Mouse (Mus musculus) urinary bladder, postnatal 14 days (tissue): ENCODE data around the gene Aldh16a1.
"Not testable (repeated sequence)": the region's sequence is repeated elsewhere in the genome, so short reads cannot be mapped to it uniquely, and the experiment has no call there.

Source experiments
- DNase-seq: peaks from one replicate; pipeline ENCODE4 v3.0.0; 2021; ENCODE audit warnings: low spot score

Aldh16a1 gene

DNA sequence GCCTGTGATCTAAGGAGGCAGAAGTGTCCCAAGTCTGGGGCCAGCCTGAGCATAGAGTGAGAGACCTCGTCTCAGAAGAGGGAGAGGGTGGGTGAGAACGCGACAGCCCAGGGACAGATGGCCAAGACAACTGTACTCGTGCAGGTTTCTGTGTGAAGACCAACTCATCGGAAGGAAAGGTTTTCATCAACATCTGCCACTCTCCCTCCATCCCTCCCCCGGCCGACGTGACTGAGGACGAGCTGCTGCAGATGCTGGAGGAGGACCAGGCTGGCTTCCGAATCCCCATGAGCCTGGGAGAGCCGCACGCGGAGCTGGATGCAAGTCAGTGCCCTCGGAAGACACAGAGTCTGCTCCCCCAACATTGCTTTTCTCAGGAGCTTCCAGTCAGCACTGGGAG, 3.1 kb upstream of the Aldh16a1 start:
- DNase-seq: no peak

DNA sequence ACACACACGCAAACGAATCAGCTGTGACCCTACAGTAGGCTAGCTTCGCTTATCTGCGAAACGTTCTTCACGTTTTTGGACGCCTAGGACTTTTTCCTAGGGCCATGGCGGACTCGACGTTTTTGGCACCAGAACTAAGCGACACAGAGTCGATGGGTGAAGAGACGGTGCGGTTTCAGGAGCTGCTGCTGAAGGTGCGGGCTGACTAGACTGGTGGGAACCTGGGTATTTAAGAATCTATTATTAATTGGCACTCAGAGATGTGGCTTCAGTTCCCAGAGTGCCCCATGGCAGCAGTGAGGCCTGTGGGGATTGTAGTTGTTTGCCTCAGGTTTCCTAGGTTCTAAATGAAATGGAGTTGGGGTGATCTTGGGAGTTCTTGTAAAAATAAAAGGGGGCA, 1.8 kb upstream of the Aldh16a1 start:
- no peak for DNase-seq

DNA sequence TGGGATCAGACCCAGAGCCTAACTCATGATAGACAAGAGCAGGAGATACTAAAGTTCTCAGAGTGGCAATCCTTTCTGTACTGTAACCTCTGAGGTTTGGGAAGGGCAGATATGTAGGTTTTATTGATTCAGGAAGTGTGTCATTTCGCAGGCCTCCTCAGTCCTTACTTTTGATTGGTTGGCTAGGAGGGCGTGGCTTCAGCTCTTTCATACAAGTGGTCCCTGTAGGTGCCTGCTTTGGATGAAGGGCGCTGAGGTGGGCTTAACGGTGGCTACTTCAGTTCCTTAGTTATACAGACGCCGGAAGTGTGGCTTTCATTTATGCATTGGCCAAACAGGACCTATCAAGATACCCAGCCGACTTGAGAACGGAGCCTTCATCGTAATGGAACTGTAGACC, 1.2 kb upstream of the Aldh16a1 start:
- DNase-seq: no peak

DNA sequence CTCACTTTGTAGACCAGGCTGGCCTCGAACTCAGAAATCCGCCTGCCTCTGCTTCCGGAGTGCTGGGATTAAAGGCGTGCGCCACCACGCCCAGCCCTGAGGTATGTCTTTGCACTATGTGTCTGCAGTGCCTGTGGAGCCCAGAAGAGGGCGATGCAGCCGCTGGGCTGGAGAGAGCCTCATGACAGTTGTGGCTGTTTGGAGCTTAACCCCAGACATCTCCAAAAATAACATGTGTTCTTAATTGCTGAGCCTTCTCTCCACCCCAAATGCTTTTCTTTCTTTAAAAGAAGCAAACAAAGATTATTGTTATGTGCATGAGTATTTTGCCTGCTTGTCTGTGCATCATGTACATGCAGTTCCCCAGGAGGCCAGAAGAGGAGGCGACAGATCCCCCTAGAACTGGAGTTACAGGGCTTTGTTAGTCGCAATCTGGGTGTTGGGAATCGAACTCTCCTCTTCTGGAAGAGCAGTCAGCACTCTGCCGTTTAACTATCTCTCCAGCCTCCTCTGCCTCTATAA, 670 bp upstream of the Aldh16a1 start:
- peak; percentile 65 for DNase-seq

DNA sequence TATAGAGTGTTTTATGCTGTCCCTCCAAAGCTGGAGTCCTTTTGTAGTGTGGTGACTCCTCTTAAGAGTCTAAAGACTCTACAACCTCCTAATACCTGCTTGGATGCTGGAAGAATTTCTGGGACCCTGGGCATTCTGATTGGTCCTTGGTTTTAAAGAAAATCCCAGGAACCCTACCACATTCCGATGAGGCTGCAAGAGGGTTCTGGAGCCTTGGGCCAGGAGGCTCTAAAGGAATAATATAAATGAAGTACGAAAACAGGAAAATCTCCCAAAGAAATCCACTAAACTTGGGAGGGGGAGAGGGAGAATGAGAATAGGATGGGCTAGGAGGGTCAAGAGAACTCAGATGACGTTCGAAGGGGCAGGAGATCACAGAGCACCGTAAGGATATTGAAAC, 798 bp downstream of the Aldh16a1 start:
- DNase-seq: no peak

DNA sequence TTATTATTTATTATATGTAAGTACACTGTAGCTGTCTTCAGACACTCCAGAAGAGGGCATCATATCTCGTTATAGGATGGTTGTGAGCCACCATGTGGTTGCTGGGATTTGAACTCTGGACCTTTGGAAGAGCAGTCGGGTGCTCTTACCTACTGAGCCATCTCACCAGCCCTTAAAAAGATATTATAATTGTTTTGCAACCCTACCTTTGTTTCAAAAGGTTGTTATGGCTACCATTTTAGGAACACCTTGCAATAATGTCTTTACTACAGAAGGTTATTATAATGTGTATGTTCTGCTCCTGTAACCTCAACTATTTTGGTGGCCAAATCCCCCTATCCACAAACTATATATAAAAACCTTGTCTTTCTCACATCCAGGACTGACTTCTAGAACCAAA, 1.3 kb downstream of the Aldh16a1 start:
- DNase-seq: not testable (repeated sequence)

DNA sequence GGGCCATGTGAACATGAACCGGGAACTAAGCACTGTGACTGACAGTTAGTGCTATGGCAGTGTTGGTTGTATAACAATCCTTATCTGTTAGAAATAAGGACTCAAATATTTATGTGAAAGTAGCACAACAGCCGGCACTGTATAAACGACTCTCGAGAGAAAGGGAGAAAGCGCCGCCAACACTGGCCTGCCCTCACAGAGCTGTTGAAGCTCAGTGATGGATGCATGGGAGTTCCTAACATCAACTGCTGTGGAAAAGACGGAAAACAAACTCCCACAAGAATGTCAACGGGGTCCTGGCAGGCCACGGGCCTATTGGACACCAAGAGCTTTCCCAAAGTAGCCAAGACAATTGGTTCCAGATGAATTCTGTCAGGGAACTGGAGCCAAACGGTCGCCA, 3.1 kb downstream of the Aldh16a1 start:
- DNase-seq: peak; percentile 26

DNA sequence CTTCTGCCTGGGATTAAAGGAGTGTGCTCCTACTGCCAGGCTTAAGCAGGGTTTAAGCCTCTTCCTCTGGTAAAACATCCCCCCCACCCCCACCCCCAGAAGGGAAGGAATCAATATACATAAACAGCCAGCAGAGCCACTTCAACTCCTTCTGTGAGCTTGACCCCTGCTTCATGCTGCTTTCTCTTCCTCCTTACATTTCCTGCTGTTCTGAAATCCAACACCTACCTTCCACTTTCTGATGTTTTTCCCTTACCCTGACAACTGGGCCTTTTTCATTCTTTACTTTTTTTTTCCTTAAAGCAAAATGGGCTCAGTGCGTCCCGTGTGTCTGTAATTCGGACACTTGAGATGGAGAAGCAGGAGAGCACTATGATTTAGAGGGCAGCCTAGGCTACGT, 4.1 kb downstream of the Aldh16a1 start:
- DNase-seq: no peak

DNA sequence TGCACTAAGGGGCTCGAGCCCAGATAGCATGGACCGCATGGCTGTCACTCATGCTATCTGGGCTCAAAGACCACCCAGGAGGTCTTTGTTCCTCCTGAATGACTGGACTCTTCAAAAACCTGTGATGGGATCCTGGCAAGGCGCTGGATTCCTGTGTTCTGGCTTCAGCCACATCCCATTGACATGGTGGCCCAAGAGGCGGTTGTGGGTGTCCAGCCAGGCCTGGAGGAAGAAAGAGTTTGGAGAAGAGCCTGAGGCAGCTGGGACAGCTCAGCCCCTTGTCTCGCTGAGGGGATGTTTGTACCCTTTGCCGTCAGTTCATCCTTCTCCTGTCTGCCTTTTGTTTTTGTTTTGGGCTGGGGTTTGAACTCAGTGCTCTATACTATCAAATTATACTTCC, 4.8 kb downstream of the Aldh16a1 start:
- DNase-seq: peak; percentile 46

DNA sequence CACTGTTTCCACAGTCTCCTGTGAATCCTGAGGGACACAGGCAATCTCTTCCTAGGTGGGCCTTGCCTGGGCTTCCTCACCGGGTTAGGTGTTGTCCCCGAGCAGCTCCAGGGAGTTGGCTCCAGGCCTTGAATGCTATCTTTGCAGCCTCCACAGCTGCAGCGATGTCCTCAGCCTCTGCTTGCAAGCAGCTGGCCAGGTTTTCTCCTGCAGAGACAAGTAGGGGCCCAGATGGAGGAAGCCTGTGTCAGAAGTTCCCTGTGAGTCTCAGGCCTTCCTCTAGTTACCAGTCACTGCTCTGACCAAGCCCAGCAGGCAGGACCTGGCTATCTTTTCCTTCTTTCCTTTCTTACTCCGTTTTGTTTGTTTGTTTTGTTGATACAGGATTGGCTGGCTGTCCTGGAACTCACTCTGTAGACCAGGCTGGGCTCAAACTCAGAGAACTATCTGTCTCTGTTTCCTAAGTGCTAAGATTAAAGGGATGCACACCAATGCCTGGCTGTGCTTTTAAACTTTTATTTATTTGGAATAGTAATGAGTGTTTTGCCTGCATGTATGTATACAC, 5.8 kb downstream of the Aldh16a1 start:
- DNase-seq: no peak

DNA sequence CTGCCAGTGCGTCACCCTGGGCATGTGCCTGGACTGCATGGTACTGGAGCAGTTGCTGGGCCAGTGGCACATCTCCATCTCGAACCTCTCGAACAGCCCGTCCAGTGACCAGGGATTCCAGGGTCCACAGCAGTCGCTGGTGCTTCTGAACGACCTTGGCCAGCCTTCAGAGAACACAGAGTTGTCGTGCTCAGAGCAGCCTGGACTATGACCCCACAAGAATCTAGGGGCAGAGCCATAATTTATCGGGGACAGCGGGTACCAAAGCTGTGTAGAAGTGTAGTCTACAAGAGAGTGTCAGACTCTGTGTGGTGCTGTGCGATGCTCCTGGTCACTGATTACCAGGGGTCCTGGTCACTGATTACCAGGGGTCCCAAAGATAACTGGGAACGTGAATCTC, 6.5 kb downstream of the Aldh16a1 start:
- DNase-seq: no peak

DNA sequence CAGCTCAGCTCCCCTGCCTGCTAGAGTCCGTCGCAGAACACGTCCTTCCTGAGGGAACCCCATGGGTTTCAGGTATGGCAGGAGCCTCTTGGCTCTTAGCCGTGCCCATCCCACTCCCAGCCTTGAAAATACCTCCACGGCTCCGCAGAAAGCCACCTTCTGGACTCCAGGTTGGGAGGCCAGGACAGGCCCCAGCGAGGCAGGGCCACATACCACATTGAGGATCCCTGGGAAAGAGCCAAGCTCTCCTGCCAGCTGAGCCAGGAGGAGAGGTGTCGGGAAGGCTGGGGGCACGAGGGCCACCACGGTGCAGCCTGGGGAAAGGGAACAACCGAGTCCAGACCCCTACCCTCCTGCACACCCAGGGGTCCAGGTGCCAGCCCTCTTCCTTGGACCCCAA, 7.1 kb downstream of the Aldh16a1 start:
- DNase-seq: no peak

DNA sequence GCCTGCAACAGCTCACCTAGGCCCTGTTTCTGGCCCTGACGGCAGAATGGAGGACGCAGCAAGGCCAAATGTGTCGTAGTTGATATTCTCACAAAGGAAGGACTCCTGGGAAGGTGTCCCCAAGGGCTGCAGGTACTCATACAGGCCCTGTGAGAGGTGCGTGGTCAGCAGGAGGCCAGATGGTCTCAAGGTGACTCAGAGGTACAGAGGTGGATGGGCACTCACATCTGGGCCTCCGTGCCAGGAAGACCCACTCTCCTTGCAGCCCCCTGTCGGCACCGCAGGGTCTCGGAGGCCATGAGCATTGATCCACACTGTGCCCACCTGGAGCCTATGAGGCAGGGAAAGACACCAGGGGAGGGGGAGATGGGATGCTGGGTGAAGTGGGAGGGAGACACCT, 8.9 kb downstream of the Aldh16a1 start:
- DNase-seq: no peak

DNA sequence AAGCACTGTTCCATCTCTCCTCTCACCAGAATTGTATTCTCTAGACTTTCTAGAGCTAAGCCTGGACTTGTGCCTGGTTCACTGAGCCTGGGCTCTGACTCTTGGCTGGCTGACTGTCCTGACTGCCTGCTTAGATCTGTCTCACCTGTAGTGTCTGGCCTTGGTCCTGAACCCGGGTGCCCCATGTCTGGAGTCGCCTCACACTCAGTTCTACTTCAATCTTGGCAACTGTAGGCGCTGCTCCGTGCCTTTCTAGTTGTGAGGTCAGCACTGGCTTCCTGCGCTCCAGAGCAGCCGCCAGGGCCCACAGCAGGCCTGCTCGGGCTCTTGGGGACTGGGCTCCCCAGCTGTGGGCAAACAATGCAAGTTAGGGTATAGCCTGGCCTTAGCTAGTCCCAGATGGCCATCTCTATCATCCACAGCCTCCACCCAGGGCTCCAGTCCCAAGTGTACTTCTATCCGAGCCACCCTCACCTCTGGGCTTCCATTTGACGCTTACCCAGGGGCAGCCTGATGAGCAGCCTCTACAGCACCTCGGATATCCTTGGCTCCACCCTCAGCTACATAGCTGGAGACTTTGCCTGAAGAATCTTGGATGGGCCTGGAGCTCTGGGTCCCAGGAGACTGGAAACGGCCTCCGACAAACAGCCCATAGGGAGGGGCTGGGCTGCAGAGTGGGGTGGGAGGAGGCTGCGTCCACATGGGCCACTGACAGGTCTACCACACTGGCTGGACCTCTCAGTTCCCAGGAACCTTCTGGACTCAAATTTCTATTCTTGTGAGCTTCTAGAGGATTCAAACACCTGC, 9.8 kb downstream of the Aldh16a1 start:
- DNase-seq: no peak

DNA sequence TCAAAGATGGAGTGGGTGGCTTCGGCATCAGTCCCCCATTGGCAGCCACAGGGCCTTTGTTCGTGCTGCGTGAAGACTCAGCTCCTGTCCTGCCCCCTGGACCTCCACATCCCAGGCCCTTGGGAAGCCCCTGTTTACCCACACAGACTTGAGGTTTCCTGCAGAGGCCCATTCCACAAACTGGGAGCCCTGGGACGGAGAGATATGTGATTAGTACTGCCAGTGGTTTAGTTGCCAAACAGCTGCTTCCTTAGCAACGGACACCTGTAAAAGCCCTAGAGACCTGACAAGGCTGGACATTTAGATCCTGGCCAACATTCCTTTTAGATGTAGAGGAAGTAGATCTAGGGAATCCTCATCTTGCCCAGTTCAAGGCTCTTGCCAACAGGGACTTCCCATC, 12.5 kb downstream of the Aldh16a1 start:
- no peak for DNase-seq

DNA sequence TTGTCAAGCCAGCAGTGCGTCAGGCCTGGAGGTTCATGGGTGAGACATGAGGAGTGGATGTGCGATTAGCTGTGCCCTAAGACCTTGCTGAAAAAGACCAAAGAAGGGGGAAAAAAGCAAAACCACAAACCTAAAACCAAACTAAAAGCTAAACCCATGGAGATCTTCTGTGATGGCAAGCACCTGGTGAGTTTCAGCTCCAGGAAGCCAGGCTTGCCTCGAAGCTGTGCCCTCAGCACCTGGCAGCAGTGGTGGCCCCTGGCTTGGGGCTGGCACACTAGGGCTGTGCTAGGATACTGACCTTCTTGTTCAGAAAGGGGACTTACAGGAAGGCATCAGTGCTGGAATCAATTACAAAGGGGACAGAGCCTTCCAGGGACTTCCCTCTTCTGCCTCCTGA, 13.1 kb downstream of the Aldh16a1 start:
- no peak for DNase-seq

DNA sequence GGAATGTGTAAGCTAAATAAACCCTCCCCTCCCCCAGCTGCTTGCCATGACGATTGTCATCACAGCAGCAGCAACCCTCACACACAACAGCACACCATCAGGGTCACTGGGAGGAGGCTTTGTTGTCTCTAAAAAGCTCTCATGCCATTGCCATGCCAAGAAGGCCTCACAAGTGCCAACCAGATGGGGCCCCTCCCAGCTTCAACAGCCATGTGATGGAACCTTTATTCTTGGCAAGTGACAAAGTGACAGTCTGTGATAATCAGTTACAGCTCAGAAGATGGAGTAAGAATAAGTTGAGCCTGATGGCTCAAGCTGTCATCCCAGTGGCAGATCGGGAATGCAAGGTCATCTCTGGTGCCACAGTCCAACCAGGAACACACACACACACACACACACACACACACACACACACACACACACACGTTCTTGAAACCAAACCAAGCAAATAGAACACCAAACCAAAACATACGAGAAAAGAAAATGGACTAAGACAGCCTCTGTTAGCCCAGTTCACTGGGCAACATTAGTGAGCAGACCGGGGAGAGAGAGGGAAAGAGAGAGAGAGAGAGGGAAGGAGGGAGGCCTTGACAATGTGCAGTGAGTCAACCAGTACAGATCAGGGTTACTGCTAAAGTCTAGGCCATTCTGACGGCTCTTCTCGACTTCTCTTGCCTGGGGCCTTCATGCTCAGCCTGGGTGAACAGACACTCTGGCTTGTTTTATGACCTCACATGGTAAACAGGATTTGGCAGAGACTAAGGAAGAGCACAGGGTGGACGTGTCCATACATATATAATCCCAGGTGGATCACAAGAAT, 14.3 kb downstream of the Aldh16a1 start:
- DNase-seq: no peak

DNA sequence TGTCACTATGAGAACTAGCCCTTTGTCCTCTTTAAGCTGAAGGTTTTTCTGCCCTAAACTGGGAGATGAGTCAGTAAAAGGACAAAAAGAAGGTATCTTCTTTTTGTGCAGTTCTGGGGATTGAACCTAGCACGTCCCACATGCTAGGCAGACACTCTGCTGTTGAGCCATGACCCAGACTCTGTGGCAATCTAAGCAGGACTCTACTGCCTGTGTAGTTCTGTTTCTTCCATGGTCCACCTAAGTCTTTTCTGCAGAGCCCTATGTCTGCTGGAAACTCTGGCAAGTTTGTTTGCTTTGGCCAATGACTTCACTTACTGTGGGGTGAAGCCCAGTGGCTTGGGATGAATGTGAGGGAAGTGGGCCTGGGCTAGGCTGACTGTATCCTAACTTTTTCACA, 16.0 kb downstream of the Aldh16a1 start:
- no peak for DNase-seq

DNA sequence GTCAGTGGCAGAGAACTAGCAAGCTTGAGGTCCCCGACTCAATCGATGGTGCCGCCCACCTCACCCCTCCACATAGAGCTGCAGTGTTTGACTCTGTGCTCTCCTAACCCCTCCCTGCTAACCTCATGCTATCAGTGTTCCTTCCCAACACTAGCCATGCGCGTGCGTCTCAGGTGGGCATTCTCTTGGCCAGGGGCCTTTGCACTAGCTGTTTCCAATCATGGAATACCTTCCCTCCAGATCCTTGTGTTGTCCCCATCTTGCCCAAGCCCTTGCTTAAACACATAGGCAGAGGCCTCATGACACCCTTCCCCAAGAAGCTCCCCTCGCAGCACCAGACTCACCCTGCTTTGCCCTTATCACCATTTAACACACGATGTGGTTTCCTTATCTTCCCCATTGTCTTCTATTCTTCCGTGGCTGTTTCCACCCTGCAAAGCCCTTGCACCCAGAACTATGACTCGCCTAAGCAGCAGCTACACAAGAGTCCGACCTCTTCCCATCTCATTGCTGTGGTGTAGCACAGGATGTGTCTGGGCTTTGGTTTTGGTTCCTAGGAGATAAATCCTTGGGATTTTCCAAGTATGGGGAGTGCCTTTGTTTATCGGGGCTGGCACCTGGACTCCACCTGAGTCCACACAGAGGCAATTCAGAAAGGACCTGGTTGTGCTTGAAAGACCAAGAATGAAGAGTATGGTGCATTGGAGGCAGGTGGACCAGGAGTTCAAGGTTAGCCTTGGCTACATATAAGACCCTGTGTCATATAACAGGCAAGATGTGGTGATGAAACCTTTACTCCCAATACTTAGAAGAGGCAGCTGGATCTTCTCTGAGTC, 17.0 kb downstream of the Aldh16a1 start:
- no peak for DNase-seq

DNA sequence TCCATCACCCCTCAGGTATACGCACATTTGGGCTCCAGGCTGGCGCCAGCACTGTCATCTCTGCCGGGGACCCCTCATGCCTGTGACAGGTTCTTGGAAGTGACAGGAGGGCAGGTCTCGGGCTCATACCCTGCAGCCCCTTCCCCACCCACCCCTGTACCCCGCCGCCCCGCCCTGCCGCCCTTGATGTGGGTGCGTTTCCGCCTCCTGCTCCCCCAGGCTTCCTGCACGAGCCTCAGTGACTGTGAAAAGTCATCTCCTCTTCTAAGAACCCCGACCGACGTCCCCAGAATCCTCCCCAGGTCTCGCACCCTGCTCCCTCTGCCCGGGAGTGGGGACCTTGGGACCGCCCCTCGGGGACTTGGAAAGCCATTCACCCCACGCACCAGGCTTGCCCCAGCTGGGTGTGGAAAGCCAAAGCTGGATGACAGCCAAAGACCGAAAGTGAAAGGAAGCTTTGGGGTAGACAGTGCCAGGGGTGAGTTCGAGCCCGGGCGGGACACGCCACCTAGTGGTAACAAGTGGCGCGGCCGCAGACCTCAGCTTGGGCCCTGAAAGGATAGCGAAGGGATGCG, 18.3 kb downstream of the Aldh16a1 start, which contains the start of the genes Gm45713 and Flt3l:
Gene Gm45713, minus strand, starts transcription at position 239 of the 575 bp plus-strand sequence.
Gene Flt3l, minus strand, starts transcription at position 440 of the 575 bp plus-strand sequence.
- peak; percentile 93 for DNase-seq

DNA sequence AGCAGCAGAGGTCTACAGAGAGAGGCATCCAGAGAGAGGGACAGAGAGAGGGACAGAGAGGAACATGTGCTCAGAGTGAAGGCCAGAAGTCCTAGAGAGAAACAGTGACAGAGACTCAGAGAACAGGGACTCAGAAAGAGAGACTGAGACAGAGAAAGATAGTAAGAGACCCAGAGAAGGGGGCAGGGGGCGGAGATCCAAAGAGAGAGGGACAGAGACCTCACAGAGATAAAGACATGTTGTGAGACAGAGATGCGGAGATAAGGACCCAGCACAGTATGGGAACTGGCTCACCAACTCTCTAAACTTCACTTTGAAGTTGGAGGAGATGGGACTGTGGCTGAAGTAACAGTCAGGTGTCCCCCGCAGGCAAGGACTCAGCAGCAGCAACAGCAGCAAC, 19.0 kb downstream of the Aldh16a1 start:
- no peak for DNase-seq
